Mouse (Mus musculus): ENCODE data around the gene Mdga1. TPM values are rescaled to one million over a fixed set of nuclear protein-coding genes. Genes with fewer than 3 reads are reported as not detected.

Gene Mdga1
- total RNA-seq, 2 experiments from 2014 or later = 3.1 to 4.2 TPM

GRCm38 (mm10) chr17:29886655-29887251 is 83.1 kb downstream of the Mdga1 start:
- DNase-seq = peak; percentile 35

- DNase-seq = peak; percentile 62
These were observed 83.8 kb downstream of the Mdga1 start for GRCm38 (mm10) chr17:29886061-29886460.

- no peak for DNase-seq
These were observed 85.3 kb downstream of the Mdga1 start for GRCm38 (mm10) chr17:29884596-29884995.

GRCm38 (mm10) chr17:29883351-29883750 is 86.5 kb downstream of the Mdga1 start:
- DNase-seq = no peak

GRCm38 (mm10) chr17:29882885-29883284 is 87.0 kb downstream of the Mdga1 start:
- peak; percentile 81 for DNase-seq

GRCm38 (mm10) chr17:29880251-29880650 is 89.6 kb downstream of the Mdga1 start:
- DNase-seq = no peak

- no peak for DNase-seq
These were observed 90.9 kb downstream of the Mdga1 start for GRCm38 (mm10) chr17:29878990-29879389.

GRCm38 (mm10) chr17:29874082-29874679 is 95.7 kb downstream of the Mdga1 start:
- DNase-seq = no peak

GRCm38 (mm10) chr17:29873580-29874015 is 96.3 kb downstream of the Mdga1 start:
- DNase-seq = peak; percentile 26

GRCm38 (mm10) chr17:29870316-29870715 is 99.6 kb downstream of the Mdga1 start:
- DNase-seq = no peak

- no peak for DNase-seq
These were observed 104.0 kb downstream of the Mdga1 start for GRCm38 (mm10) chr17:29865914-29866313.

GRCm38 (mm10) chr17:29864440-29864839 is 105.4 kb downstream of the Mdga1 start:
- no peak for DNase-seq

- no peak for DNase-seq
These were observed 110.1 kb downstream of the Mdga1 start for GRCm38 (mm10) chr17:29859788-29860283.

- peak; percentile 67 for DNase-seq
These were observed 111.1 kb downstream of the Mdga1 start for GRCm38 (mm10) chr17:29858764-29859163.

- no peak for DNase-seq
These were observed 113.9 kb downstream of the Mdga1 start for GRCm38 (mm10) chr17:29855702-29856580.

GRCm38 (mm10) chr17:29854835-29855234 is 115.1 kb downstream of the Mdga1 start:
- no peak for DNase-seq

- DNase-seq = no peak
These were observed 115.5 kb downstream of the Mdga1 start for GRCm38 (mm10) chr17:29854388-29854787.

GRCm38 (mm10) chr17:29852846-29853486 is 116.9 kb downstream of the Mdga1 start:
- no peak for DNase-seq

- no peak for DNase-seq
These were observed 120.5 kb downstream of the Mdga1 start for GRCm38 (mm10) chr17:29849436-29849797.

GRCm38 (mm10) chr17:29848793-29849435 is 121.0 kb downstream of the Mdga1 start:
- peak; percentile 83 for DNase-seq

- no peak for DNase-seq
These were observed 122.6 kb downstream of the Mdga1 start for GRCm38 (mm10) chr17:29847291-29847690.

GRCm38 (mm10) chr17:29846284-29846683 is 123.6 kb downstream of the Mdga1 start:
- no peak for DNase-seq

Data from adrenal gland, postnatal 10 days (tissue).